Mouse (Mus musculus) hematopoietic stem cell, adult 5-6 weeks (primary cell): ENCODE data around the gene Tcn2. TPM values are rescaled to one million over a fixed set of nuclear protein-coding genes. Genes with fewer than 3 reads are reported as not detected.

ENCODE experiments used
- total RNA-seq: library from RNA; stranded (forward); fragments of 172-1452, 232-1000 nt; gene quantifications from 2 replicates; pipeline ENCODE4 v1.2.3, GENCODE M21; 2017

Gene Tcn2
- total RNA-seq, 1 experiment from 2014 or later = 15.0 TPM

Other genes with a start within 250 kb of the Tcn2 start
- gene Osbp2, start 68.3 kb downstream of the Tcn2 start, total RNA-seq = 0.81 TPM in 1 of 2 replicates, not detected in the other
- gene 4921536K21Rik, start 37.1 kb downstream of the Tcn2 start, total RNA-seq = 0.31 TPM in 1 of 2 replicates, not detected in the other
- gene Dusp18, start 36.9 kb downstream of the Tcn2 start, total RNA-seq = 0.79 and 1.3 TPM in 2 replicates
- 3.3 and 4.1 TPM in 2 replicates for gene Slc35e4, start 17.5 kb downstream of the Tcn2 start, total RNA-seq
- gene Pes1, start 31.8 kb upstream of the Tcn2 start, total RNA-seq = 117 and 128 TPM in 2 replicates
- gene 4930556J24Rik, start 44.6 kb upstream of the Tcn2 start, total RNA-seq = not detected in 2 replicates
- 0.38 and 2.2 TPM in 2 replicates for gene Gal3st1, start 51.5 kb upstream of the Tcn2 start, total RNA-seq
- not detected in 2 replicates for gene Sec14l4, start 99.3 kb upstream of the Tcn2 start, total RNA-seq
- gene Sec14l3, start 132.7 kb upstream of the Tcn2 start, total RNA-seq = not detected in 2 replicates
- 5.5 and 15.3 TPM in 2 replicates for gene Mtfp1, start 163.3 kb upstream of the Tcn2 start, total RNA-seq
- 3.1 and 5.9 TPM in 2 replicates for gene Sec14l2, start 191.3 kb upstream of the Tcn2 start, total RNA-seq
- 13.8 and 28.8 TPM in 2 replicates for gene Rnf215, start 203.0 kb upstream of the Tcn2 start, total RNA-seq
- gene Ccdc157, start 228.1 kb upstream of the Tcn2 start, total RNA-seq = 1.6 and 2.8 TPM in 2 replicates
- 34.0 and 48.0 TPM in 2 replicates for gene Sf3a1, start 228.2 kb upstream of the Tcn2 start, total RNA-seq